Mouse (Mus musculus): ENCODE results near the gene Ttll10.

Gene Ttll10

GRCm38 (mm10) chr4:156065156-156065894 is 6.1 kb upstream of the Ttll10 start:
- no peak for DNase-seq

- no peak for DNase-seq
Measured at GRCm38 (mm10) chr4:156064510-156064897, 5.3 kb upstream of the Ttll10 start.

- DNase-seq: no peak
Measured at GRCm38 (mm10) chr4:156063861-156064509, 4.8 kb upstream of the Ttll10 start.

- DNase-seq: no peak
Measured at GRCm38 (mm10) chr4:156059713-156060112, 499 bp upstream of the Ttll10 start.

- no peak for DNase-seq
Measured at GRCm38 (mm10) chr4:156058826-156059225, 388 bp downstream of the Ttll10 start.

GRCm38 (mm10) chr4:156057702-156058101 is 1.5 kb downstream of the Ttll10 start:
- no peak for DNase-seq

GRCm38 (mm10) chr4:156055173-156055572 is 4.0 kb downstream of the Ttll10 start:
- no peak for DNase-seq

- DNase-seq: no peak
Measured at GRCm38 (mm10) chr4:156054606-156055005, 4.6 kb downstream of the Ttll10 start.

GRCm38 (mm10) chr4:156054130-156054529 is 5.1 kb downstream of the Ttll10 start:
- no peak for DNase-seq

GRCm38 (mm10) chr4:156053113-156053512 is 6.1 kb downstream of the Ttll10 start:
- DNase-seq: no peak

GRCm38 (mm10) chr4:156050391-156050980 is 8.7 kb downstream of the Ttll10 start:
- DNase-seq: no peak

- DNase-seq: no peak
Measured at GRCm38 (mm10) chr4:156049779-156050178, 9.4 kb downstream of the Ttll10 start.

GRCm38 (mm10) chr4:156044754-156045153 is 14.5 kb downstream of the Ttll10 start:
- DNase-seq: no peak

- DNase-seq: peak; percentile 22
Measured at GRCm38 (mm10) chr4:156034901-156035300, 24.3 kb downstream of the Ttll10 start.

- no peak for DNase-seq
Measured at GRCm38 (mm10) chr4:156034301-156034700, 24.9 kb downstream of the Ttll10 start.

- peak; percentile 68 for DNase-seq
Measured at GRCm38 (mm10) chr4:156033476-156034119, 25.6 kb downstream of the Ttll10 start.

- DNase-seq: no peak
Measured at GRCm38 (mm10) chr4:156032856-156033255, 26.4 kb downstream of the Ttll10 start.

- peak; percentile 92 for DNase-seq
Measured at GRCm38 (mm10) chr4:156031593-156032391, 27.4 kb downstream of the Ttll10 start.

- no peak for DNase-seq
Measured at GRCm38 (mm10) chr4:156031255-156031592, 28.0 kb downstream of the Ttll10 start.

- DNase-seq: no peak
Measured at GRCm38 (mm10) chr4:156030651-156031118, 28.5 kb downstream of the Ttll10 start.

- no peak for DNase-seq
Measured at GRCm38 (mm10) chr4:156028580-156028979, 30.6 kb downstream of the Ttll10 start.

GRCm38 (mm10) chr4:156026013-156026412 is 33.2 kb downstream of the Ttll10 start, which contains the start of gene Tnfrsf18:
Gene Tnfrsf18, plus strand, starts transcription at chr4:156026164.
- no peak for DNase-seq

- DNase-seq: no peak
Measured at GRCm38 (mm10) chr4:156024184-156024583, 35.0 kb downstream of the Ttll10 start.
